Mouse (Mus musculus): Measurements from ENCODE around the gene Wdtc1. TPM values are rescaled to one million over a fixed set of nuclear protein-coding genes. Genes with fewer than 3 reads are reported as not detected.

The Wdtc1 gene
- total RNA-seq, 1 experiment from 2014 or later, result 10.9 TPM

GRCm38 (mm10) chr4:133379046-133379347, 25.7 kb upstream of the Wdtc1 start:
- ATAC-seq (replicated peaks; ENCODE audit: insufficient number of reproducible peaks, low FRiP score, low TSS enrichment, poor library complexity, severe bottlenecking), result no peak

DNA sequence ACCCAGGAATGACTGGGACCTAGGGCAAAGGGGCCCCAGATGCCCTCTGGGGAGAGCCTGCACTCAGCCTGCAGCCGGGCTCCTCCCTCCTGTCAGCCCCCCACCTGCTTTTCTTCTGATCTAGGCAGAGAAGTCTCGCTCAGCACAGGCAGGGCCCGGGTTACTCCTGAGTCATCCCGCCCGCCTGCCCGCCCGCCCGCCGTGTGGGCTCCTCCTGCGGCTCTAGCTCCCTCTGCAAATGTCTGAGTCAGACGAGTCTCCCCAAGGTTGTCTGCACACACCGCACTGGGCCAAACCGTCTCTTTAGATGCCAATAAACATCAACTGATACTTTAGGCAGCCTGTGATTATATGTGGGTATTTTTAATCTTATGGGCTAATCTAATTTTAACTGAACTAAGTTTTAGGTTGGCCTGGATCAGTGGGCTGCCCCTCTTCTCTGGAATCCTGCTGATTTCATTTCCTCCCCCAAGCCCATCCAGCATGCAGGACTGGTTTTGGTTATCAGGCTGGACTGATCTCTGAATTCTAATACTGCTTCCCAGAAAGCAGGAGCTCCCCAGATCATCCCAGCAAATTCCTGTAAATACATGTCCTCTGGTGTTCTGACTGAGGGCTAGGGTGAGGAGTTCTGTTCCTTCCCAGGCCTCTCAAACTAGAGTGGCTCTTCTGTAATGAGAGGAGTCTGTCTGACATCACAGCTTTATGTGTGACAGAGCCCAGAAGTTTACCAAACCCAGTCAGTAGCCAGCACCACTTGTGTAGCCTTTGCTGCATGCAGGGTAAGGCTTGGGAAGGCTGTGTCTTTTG, 25.2 kb upstream of the Wdtc1 start:
- ATAC-seq (replicated peaks; ENCODE audit: insufficient number of reproducible peaks, low FRiP score, low TSS enrichment, poor library complexity, severe bottlenecking), result no peak

DNA sequence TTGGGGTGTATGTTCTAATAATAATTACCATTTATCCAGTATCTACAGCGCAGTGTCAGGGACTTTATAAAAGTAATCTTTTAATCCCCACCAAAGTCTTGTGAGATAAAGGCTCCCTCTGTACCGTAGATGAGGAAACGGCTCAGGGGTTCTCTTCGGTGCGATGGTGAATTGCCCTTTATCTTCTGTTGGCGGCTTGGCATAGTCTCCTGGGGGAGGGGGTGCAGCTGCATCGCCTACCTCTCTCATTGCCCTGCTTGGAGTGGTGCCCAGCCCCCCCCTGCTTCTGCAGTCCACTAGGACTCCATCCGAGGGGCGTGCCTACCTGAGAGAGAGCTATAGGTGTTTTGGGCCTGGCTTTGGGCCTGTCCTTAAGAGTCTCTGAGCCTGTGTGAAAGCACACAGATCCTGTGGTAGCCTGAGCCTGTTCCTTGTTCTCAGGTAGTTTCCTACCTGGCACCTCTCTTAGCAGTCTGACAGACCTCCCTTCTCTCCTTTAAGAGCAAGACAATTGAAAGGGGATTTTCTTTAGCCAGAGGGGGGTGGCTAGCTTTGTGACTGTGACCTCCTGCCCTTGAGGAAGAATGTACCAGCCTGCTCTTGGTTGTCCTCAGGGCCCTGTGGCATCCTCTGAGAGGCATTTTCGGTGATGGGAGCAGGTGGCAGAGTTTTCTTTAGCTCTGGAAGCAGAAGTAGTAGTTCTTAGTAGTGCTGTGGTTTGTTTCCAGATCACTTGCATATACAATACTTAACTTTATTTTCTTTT, 22.7 kb upstream of the Wdtc1 start:
- ATAC-seq (replicated peaks; ENCODE audit: insufficient number of reproducible peaks, low FRiP score, low TSS enrichment, poor library complexity, severe bottlenecking), result no peak

GRCm38 (mm10) chr4:133374011-133374410, 20.7 kb upstream of the Wdtc1 start:
- ATAC-seq (replicated peaks; ENCODE audit: insufficient number of reproducible peaks, low FRiP score, low TSS enrichment, poor library complexity, severe bottlenecking), result no peak

DNA sequence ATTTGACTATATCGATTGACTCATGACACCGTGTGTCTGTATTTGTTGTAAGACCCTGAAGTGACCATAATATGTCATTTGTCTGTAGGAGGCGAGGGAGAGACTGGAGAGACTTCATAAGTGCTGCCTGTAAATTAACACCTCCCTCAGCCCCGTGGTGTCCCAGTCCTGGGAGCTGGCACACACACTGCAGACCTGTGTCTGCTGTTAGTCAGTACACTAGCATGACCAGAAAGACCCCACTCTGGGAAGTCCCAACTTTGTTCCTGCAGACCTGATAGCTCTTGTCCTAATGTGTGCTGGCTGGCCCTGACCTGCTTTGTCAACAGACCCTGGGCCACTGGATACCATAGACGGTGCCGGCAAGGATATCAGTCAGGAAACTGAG, 19.0 kb upstream of the Wdtc1 start:
- no peak for ATAC-seq (replicated peaks; ENCODE audit: insufficient number of reproducible peaks, low FRiP score, low TSS enrichment, poor library complexity, severe bottlenecking)

DNA sequence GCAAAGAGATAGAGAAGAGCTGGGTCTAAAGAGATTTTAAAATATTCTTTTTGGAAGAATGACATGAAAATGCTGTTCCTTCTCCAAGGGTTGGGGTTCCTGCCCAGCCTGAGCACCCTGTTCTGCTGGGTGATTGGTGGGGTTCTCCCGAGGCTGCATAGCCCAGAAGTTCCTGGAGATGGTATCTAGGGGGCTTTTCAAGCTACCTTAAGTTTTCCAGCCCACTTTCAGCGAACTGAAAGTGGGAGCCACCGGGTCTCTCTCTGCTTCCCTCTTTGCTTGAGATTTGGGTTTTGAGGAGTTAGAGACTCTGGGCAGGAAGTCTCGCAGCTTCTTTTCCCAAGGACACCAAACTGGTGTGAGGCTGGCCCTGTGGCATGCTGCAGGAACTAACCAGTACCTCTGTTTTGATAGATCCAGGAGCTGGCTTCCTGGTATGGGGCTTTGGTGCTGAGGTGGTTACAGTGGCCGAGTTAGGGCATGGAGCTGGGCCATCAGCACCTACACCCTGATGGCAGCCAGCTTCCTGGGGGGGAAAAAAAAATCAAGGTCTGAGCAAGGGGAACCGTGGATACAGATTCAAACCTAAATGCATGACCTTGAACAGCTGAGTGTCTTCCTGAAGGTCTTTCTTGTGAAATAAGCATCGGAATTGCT, 18.5 kb upstream of the Wdtc1 start:
- no peak for ATAC-seq (replicated peaks; ENCODE audit: insufficient number of reproducible peaks, low FRiP score, low TSS enrichment, poor library complexity, severe bottlenecking)

DNA sequence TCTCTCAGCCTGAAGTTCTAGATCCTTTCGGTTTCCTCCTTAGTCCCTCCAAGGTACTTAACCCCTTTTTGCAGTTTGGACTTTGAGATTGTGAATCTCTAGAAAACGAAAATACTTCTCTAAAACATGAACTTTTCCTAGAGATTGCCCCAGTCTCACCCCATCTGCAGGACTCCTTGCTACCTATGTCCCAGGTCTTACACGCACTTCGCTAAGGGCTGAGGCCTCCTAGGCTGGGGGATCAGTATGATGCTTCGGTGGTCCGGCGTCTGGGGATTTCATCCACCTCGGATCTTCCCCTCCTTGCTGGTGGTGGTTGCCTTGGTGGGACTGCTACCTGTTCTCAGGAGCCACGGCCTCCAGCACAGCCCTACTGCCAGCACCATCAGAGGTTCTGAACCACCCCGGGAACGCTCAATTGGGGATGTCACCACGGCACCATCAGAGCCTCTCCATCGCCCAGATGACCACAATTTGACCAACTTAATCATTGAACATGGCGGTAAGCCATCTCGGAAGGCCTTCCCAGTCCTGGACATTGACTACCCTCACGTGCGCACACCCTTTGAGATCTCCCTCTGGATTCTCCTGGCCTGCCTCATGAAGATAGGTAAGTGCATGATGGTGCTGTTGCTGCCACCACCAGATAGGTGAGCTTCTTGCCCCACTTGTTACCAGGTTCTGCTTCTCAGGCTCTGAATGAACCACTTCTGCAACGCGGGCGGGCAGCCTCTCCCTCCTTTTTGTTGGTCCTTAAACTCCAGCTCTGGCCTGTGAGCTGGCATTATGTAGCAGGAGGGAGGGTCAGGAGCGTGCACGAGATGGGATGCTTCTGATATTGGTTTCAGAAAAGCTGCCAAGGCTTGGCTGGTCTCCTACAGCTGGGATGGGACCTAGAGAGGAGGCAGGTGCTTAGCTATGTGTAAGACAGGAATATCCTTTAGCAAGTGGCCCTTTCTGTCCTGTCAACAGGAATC, 17.3 kb upstream of the Wdtc1 start:
- no peak for ATAC-seq (replicated peaks; ENCODE audit: insufficient number of reproducible peaks, low FRiP score, low TSS enrichment, poor library complexity, severe bottlenecking)

- ATAC-seq (replicated peaks; ENCODE audit: insufficient number of reproducible peaks, low FRiP score, low TSS enrichment, poor library complexity, severe bottlenecking), result peak; percentile 95
Measured at GRCm38 (mm10) chr4:133369553-133370297, 16.4 kb upstream of the Wdtc1 start, which contains the start of gene Slc9a1. Gene Slc9a1 (plus strand): TSS chr4:133369706.

- no peak for ATAC-seq (replicated peaks; ENCODE audit: insufficient number of reproducible peaks, low FRiP score, low TSS enrichment, poor library complexity, severe bottlenecking)
Measured at GRCm38 (mm10) chr4:133354641-133355040, 1.4 kb upstream of the Wdtc1 start.

DNA sequence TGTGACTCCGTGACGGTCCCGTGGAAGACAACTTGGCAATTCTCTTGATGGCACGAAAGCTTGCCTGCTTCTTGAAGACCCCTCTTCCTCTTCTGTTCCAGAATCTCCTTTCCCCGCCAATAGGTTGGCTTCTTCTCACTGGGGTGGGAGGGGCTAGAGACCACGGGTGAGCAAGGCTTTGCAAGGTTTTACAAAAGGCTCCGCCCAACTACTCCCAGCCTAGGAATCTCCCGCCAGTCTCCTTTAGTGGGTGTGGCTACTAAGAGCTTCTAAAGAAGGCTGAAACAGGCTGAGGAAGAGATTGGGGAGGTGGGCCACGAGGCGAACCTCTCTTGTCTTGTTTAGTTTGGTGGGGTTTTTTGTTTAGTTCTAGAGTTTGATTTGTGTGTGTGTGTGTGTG, 484 bp downstream of the Wdtc1 start:
- no peak for ATAC-seq (replicated peaks; ENCODE audit: insufficient number of reproducible peaks, low FRiP score, low TSS enrichment, poor library complexity, severe bottlenecking)

- no peak for ATAC-seq (replicated peaks; ENCODE audit: insufficient number of reproducible peaks, low FRiP score, low TSS enrichment, poor library complexity, severe bottlenecking)
Measured at GRCm38 (mm10) chr4:133348051-133348775, 5.1 kb downstream of the Wdtc1 start.

GRCm38 (mm10) chr4:133347624-133348023, 5.7 kb downstream of the Wdtc1 start:
- ATAC-seq (replicated peaks; ENCODE audit: insufficient number of reproducible peaks, low FRiP score, low TSS enrichment, poor library complexity, severe bottlenecking), result no peak

GRCm38 (mm10) chr4:133346577-133346976, 6.7 kb downstream of the Wdtc1 start:
- 0 out of 2 replicates have a peak, but pooled peaks have one; percentile 24 for ATAC-seq (replicated peaks; ENCODE audit: insufficient number of reproducible peaks, low FRiP score, low TSS enrichment, poor library complexity, severe bottlenecking)

- no peak for ATAC-seq (replicated peaks; ENCODE audit: insufficient number of reproducible peaks, low FRiP score, low TSS enrichment, poor library complexity, severe bottlenecking)
Measured at GRCm38 (mm10) chr4:133345702-133346101, 7.6 kb downstream of the Wdtc1 start.

- no peak for ATAC-seq (replicated peaks; ENCODE audit: insufficient number of reproducible peaks, low FRiP score, low TSS enrichment, poor library complexity, severe bottlenecking)
Measured at GRCm38 (mm10) chr4:133344112-133344511, 9.2 kb downstream of the Wdtc1 start.

DNA sequence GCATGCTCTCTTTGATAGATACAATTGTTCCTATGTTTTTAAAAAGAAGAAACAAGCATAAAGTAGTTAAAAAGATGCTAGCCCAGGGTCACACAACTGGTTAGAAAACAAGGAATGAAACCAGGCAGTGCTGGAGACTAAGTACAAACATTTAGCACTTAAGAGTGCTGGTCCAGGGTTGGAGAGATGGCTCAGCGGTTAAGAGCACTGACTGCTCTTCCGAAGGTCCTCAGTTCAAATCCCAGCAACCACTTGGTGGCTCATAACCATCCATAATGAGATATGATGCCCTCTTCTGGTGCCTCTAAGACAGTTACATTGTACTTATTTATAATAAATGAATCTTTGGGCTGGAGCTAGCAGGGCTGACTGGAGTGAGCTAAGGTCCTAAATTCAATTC, 13.1 kb downstream of the Wdtc1 start:
- ATAC-seq (replicated peaks; ENCODE audit: insufficient number of reproducible peaks, low FRiP score, low TSS enrichment, poor library complexity, severe bottlenecking), result no peak

- peak; percentile 82 for ATAC-seq (replicated peaks; ENCODE audit: insufficient number of reproducible peaks, low FRiP score, low TSS enrichment, poor library complexity, severe bottlenecking)
Measured at GRCm38 (mm10) chr4:133339148-133339749, 14.0 kb downstream of the Wdtc1 start.

Data from monocyte, adult 5-6 weeks (primary cell).